Mouse (Mus musculus) megakaryocyte, embryonic 14.5 days (primary cell): ENCODE results near the gene Clcn1.

Experiments used
- FLI1 ChIP-seq: IDR thresholded peaks from 2 replicates; pipeline ENCODE4 v1.6.1; 2012; ENCODE audit warnings: low read length, inconsistent platforms, mixed read lengths
- GATA1 ChIP-seq: IDR thresholded peaks from 3 replicates; pipeline ENCODE4 v1.6.1; 2012; ENCODE audit warnings: mixed read lengths, low read length, inconsistent platforms, borderline replicate concordance

- TF ChIP-seq GATA1, result no peak
- TF ChIP-seq FLI1, result no peak
Measured at GRCm38 (mm10) chr6:42355366-42355765, 68.9 kb downstream of the Clcn1 start.
